Mouse (Mus musculus): ENCODE measurements around the gene DXBay18.
"Not testable (repeated sequence)": the region's sequence is repeated elsewhere in the genome, so short reads cannot be mapped to it uniquely, and the experiment has no call there.

The DXBay18 gene

GRCm38 (mm10) chrX:73149350-73149749, at the start of gene DXBay18:
TSS of gene DXBay18 (minus strand) at chrX:73149450.
- H3K4me1 ChIP-seq (replicated peaks; ENCODE audit: low read depth, low read length); H3K4me3 ChIP-seq (replicated peaks; ENCODE audit: low read length); H3K9me3 ChIP-seq (ENCODE audit: low read length); H3K36me3 ChIP-seq (ENCODE audit: insufficient read depth, low read length); H3K27me3 ChIP-seq (ENCODE audit: insufficient read depth, low read length): not testable (repeated sequence)

- not testable (repeated sequence) for H3K36me3 ChIP-seq (ENCODE audit: insufficient read depth, low read length); H3K27me3 ChIP-seq (ENCODE audit: insufficient read depth, low read length); H3K9me3 ChIP-seq (ENCODE audit: low read length); H3K4me1 ChIP-seq (replicated peaks; ENCODE audit: low read depth, low read length); H3K4me3 ChIP-seq (replicated peaks; ENCODE audit: low read length)
These were observed 42.7 kb upstream of the DXBay18 start, which contains the start of gene Xlr3b for GRCm38 (mm10) chrX:73191934-73192333. TSS of gene Xlr3b (plus strand) at chrX:73192207.

- H3K4me3 ChIP-seq (replicated peaks; ENCODE audit: low read length); H3K27me3 ChIP-seq (ENCODE audit: insufficient read depth, low read length); H3K36me3 ChIP-seq (ENCODE audit: insufficient read depth, low read length); H3K9me3 ChIP-seq (ENCODE audit: low read length); H3K4me1 ChIP-seq (replicated peaks; ENCODE audit: low read depth, low read length): not testable (repeated sequence)
These were observed 27.6 kb upstream of the DXBay18 start, which contains the start of gene Spin2d for GRCm38 (mm10) chrX:73176889-73177288. TSS of gene Spin2d (minus strand) at chrX:73176989.

- H3K4me3 ChIP-seq (replicated peaks; ENCODE audit: low read length); H3K4me1 ChIP-seq (replicated peaks; ENCODE audit: low read depth, low read length); H3K9me3 ChIP-seq (ENCODE audit: low read length); H3K36me3 ChIP-seq (ENCODE audit: insufficient read depth, low read length); H3K27me3 ChIP-seq (ENCODE audit: insufficient read depth, low read length): not testable (repeated sequence)
These were observed 754 bp downstream of the DXBay18 start, which contains the start of gene Xlr5b for GRCm38 (mm10) chrX:73148496-73148895. TSS of gene Xlr5b (plus strand) at chrX:73148796.

- H3K36me3 ChIP-seq (ENCODE audit: insufficient read depth, low read length); H3K4me1 ChIP-seq (replicated peaks; ENCODE audit: low read depth, low read length); H3K27me3 ChIP-seq (ENCODE audit: insufficient read depth, low read length); H3K9me3 ChIP-seq (ENCODE audit: low read length); H3K4me3 ChIP-seq (replicated peaks; ENCODE audit: low read length): not testable (repeated sequence)
These were observed 6.0 kb downstream of the DXBay18 start for GRCm38 (mm10) chrX:73143218-73143618.

GRCm38 (mm10) chrX:73122859-73123829, 26.1 kb downstream of the DXBay18 start:
- H3K4me3 ChIP-seq (replicated peaks; ENCODE audit: low read length); H3K27me3 ChIP-seq (ENCODE audit: insufficient read depth, low read length); H3K4me1 ChIP-seq (replicated peaks; ENCODE audit: low read depth, low read length); H3K9me3 ChIP-seq (ENCODE audit: low read length); H3K36me3 ChIP-seq (ENCODE audit: insufficient read depth, low read length): not testable (repeated sequence)

GRCm38 (mm10) chrX:73116747-73117146, 32.5 kb downstream of the DXBay18 start, which contains the start of gene Gm14685:
TSS of gene Gm14685 (plus strand) at chrX:73117047.
- H3K9me3 ChIP-seq (ENCODE audit: low read length); H3K36me3 ChIP-seq (ENCODE audit: insufficient read depth, low read length); H3K4me3 ChIP-seq (replicated peaks; ENCODE audit: low read length); H3K27me3 ChIP-seq (ENCODE audit: insufficient read depth, low read length); H3K4me1 ChIP-seq (replicated peaks; ENCODE audit: low read depth, low read length): not testable (repeated sequence)

GRCm38 (mm10) chrX:73096941-73097508, 52.2 kb downstream of the DXBay18 start, which contains the start of gene Xlr3a:
TSS of gene Xlr3a (minus strand) at chrX:73097095.
- H3K4me1 ChIP-seq (replicated peaks; ENCODE audit: low read depth, low read length); H3K9me3 ChIP-seq (ENCODE audit: low read length); H3K36me3 ChIP-seq (ENCODE audit: insufficient read depth, low read length); H3K27me3 ChIP-seq (ENCODE audit: insufficient read depth, low read length); H3K4me3 ChIP-seq (replicated peaks; ENCODE audit: low read length): not testable (repeated sequence)
